Mouse (Mus musculus) liver, embryonic 14.5 days (tissue): ENCODE data around the gene Snap91. TPM values are rescaled to one million over a fixed set of nuclear protein-coding genes. Genes with fewer than 3 reads are reported as not detected.
A peak's percentile ranks its signal among the peaks of the same experiment; 100 is the strongest.

Experiments used
- ATAC-seq: fragments of 200-750 bp; cut with Nextera tagmentation; 2 replicates; pipeline ENCODE4 v1.8.0; 2017; ENCODE audit warnings: moderate number of reproducible peaks, mild to moderate bottlenecking, moderate library complexity; ENCODE audit not compliant: insufficient read depth
- DNase-seq, 3 experiments: peaks; one replicate each; pipeline ENCODE4 v3.0.0-alpha.2; 2012 to 2013; ENCODE audit warnings: low read depth in 3 of 3, low spot score in 3 of 3
- H3K27ac ChIP-seq: fragments of 300-500 bp; sonication (generic); 2 replicates; pipeline ENCODE4 v1.5.1; 2014; ENCODE audit warnings: moderate library complexity, mild to moderate bottlenecking, control low read depth, inconsistent platforms
- H3K27me3 ChIP-seq: fragments of 300-500 bp; sonication (generic); 2 replicates; pipeline ENCODE4 v1.6.1; 2014; ENCODE audit warnings: mild to moderate bottlenecking, low read length, moderate library complexity; ENCODE audit not compliant: control insufficient read depth, insufficient read depth
- H3K36me3 ChIP-seq: fragments of 300-500 bp; sonication (generic); replicated peaks from 2 replicates; pipeline ENCODE4 v1.6.1; 2014; ENCODE audit warnings: low read depth; ENCODE audit not compliant: control insufficient read depth, insufficient read depth
- H3K4me1 ChIP-seq, 2 experiments: fragments of 200-500 bp in 1 of 2; fragments of 300-500 bp in 1 of 2; sonication (generic) in 1 of 2; replicated peaks; 2 replicates each; pipeline ENCODE4 v1.6.1; 2012 to 2014; ENCODE audit warnings: antibody characterized with exemption in 1 of 2, inconsistent platforms in 1 of 2, low read length in 1 of 2; ENCODE audit not compliant: control insufficient read depth in 2 of 2, insufficient read depth in 2 of 2
- H3K4me2 ChIP-seq: fragments of 300-500 bp; sonication (generic); 2 replicates; pipeline ENCODE4 v1.6.1; 2014; ENCODE audit warnings: low read depth, mild to moderate bottlenecking, control low read depth, moderate library complexity
- H3K4me3 ChIP-seq, 2 experiments: fragments of 200-500 bp in 1 of 2; fragments of 300-500 bp in 1 of 2; sonication (generic) in 1 of 2; 2 replicates each; pipeline ENCODE4 v1.5.1; 2012 to 2014; ENCODE audit warnings: low read depth in 2 of 2, low read length in 2 of 2, mild to moderate bottlenecking in 2 of 2, control low read depth in 1 of 2, inconsistent platforms in 1 of 2, moderate library complexity in 1 of 2; ENCODE audit not compliant: insufficient read depth in 1 of 2
- H3K9ac ChIP-seq: fragments of 300-500 bp; sonication (generic); replicated peaks from 2 replicates; pipeline ENCODE4 v1.6.1; 2014; ENCODE audit warnings: mild to moderate bottlenecking, control low read depth, moderate library complexity
- H3K9me3 ChIP-seq: fragments of 300-500 bp; sonication (generic); 2 replicates; pipeline ENCODE4 v1.6.1; 2016; ENCODE audit warnings: low read length, mixed read lengths; ENCODE audit not compliant: control insufficient read depth
- CTCF ChIP-seq: IDR thresholded peaks from 2 replicates; pipeline ENCODE4 v1.5.1; 2016; ENCODE audit warnings: antibody characterized with exemption, low read depth, control low read depth
- EP300 ChIP-seq: IDR thresholded peaks from 2 replicates; pipeline ENCODE4 v1.6.1; 2016; ENCODE audit warnings: antibody characterized with exemption, low read depth
- WGBS: fragments of 180-500 bp; shearing (Covaris S2); extraction: QIAGEN DNeasy Blood & Tissue Kit; methylation state at CpG from one replicate; pipeline ENCODE4 v1.1.7; 2014; ENCODE audit not compliant: insufficient replicate concordance; 5-methylcytosine and 5-hydroxymethylcytosine counted together
- polyA plus RNA-seq, 2 experiments: library from polyadenylated mRNA; depleted of rRNA in 1 of 2; stranded (reverse) in 1 of 2; unstranded in 1 of 2; fragments of >200 nt; fragmentation: Nextera tagmentation in 1 of 2; extraction: Ambion mirVana in 1 of 2; gene quantifications; 2 replicates each; pipeline versions ENCODE4 v1.2.1 to v1.2.3; 2012 to 2014

The Snap91 gene
- polyA plus RNA-seq, 2 experiments: 0.02 TPM; not detected in 1

DNA sequence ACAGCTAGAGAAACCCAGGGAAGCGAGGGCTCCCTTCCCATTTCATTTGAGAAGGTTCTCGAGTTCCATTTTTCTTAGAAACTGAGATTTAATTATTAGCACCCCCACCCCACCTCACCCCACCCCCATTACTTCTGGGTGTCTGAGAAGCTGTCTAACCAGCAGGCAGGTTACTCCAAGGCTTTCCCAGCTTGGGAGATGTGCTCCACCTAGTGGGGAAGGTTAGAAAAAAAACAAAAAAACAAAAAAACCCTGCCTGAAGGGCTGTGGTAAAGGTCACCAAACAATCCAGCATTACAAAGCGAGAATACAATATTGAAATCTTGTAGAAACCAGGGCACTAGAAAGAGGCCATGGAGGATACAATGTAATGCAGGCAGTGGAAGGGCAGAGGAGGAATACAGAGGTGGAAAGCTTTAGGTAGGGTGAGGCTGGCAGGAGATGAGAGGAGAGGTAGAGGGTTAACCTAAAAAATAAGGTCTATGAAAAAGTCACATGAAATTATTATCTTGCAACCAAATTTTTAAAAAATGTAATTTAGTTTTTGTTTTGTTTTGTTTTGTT, 79.8 kb downstream of the Snap91 start:
- Histone ChIP-seq H3K27ac (no peak overlapping the region), H3K4me3 (no peak overlapping the region), H3K9ac (no peak overlapping the region), H3K4me2 (no peak overlapping the region), H3K27me3 (no peaks in the 10 kb centered on the region), H3K4me1 (no peaks in the 10 kb centered on the region), H3K36me3 (no peaks in the 10 kb centered on the region), H3K9me3 (no peaks in the 10 kb centered on the region)
- peak; percentile 36; the same call in 1 of the 2 replicates for TF ChIP-seq CTCF
- no peak for TF ChIP-seq EP300
- 16% methylated on average over 3 of the region's 3 CpGs for WGBS
- ATAC-seq (no peak), DNase-seq (no peak)

DNA sequence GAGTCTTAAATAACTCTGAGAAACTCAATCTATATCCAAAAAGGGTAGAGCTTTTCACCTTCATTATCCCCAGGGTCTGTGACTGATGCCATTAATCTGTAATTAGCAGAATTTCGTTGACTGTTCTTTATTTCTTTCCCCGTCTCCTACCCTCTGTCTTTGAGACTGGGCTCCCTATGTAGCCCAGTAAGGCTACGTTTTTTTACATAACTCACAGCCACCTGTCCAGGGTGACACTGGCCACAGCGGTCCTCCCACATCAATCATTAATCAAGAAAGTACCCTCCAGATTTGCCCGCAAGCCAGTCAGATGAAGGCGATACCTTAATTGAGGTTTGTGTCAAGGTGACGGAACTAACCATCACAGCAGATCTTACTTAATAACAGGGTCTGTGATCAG, 81.4 kb downstream of the Snap91 start:
- Histone ChIP-seq H3K9me3 (no peaks in the 10 kb centered on the region), H3K27ac (no peak overlapping the region), H3K27me3 (no peaks in the 10 kb centered on the region), H3K9ac (no peak overlapping the region), H3K36me3 (no peaks in the 10 kb centered on the region), H3K4me1 (no peaks in the 10 kb centered on the region), H3K4me3 (no peak overlapping the region), H3K4me2 (no peak overlapping the region)
- DNase-seq (no peak), ATAC-seq (no peak)
- TF ChIP-seq EP300 (no peak), CTCF (no peak)
- WGBS: 67% methylated on average over 7 of the region's 7 CpGs

DNA sequence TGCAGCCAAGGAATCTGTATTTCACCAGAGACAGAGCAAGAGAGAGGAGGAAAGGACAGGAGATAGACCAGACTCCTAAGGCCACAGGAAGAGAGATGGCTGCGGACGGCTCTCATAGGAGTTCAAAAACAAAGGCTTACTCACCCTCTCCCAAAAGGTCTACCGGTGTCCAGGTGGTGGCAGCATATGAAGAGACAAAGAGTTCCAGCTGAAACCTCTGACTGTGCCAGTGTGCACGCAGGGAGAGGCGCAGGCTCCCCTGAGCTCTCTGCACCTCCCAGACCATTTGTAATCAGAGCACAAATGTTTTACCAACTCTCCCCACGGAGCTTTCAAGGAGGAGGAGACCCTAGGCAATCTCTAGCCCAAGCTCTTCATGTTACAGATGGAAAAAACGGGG, 81.8 kb downstream of the Snap91 start:
- DNase-seq (no peak), ATAC-seq (no peak)
- Histone ChIP-seq H3K27ac (no peak overlapping the region), H3K9ac (no peak overlapping the region), H3K9me3 (no peaks in the 10 kb centered on the region), H3K4me1 (no peaks in the 10 kb centered on the region), H3K27me3 (no peaks in the 10 kb centered on the region), H3K4me2 (no peak overlapping the region), H3K36me3 (no peaks in the 10 kb centered on the region), H3K4me3 (no peak overlapping the region)
- 36% methylated on average over 7 of the region's 7 CpGs for WGBS
- TF ChIP-seq CTCF (no peak), EP300 (no peak)

DNA sequence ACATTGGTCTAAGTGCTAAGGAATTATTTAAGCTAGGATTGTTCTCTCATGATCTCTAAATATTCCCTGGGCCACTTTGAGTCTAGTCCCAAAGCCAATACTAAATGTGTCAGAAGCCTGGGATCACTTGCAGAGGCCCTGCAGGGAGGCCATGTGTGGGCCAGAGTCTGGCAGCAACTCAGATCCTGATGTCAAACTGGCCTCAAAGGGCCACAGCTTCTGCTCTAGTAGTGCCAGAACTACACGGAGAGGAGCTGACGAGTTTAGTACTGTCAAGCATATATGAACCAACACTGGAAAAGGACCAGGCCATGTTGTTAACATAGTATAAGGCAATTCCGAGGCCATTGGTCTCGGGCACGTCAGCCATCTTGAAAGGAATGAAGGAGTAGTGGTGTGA, 82.3 kb downstream of the Snap91 start:
- Histone ChIP-seq H3K36me3 (no peaks in the 10 kb centered on the region), H3K9me3 (no peaks in the 10 kb centered on the region), H3K4me1 (no peaks in the 10 kb centered on the region), H3K4me2 (no peak overlapping the region), H3K9ac (no peak overlapping the region), H3K27ac (no peak overlapping the region), H3K4me3 (no peak overlapping the region), H3K27me3 (no peaks in the 10 kb centered on the region)
- ATAC-seq (no peak), DNase-seq (no peak)
- WGBS: 67% methylated on average over 5 of the region's 5 CpGs
- TF ChIP-seq CTCF: no peak
- no peak for TF ChIP-seq EP300

DNA sequence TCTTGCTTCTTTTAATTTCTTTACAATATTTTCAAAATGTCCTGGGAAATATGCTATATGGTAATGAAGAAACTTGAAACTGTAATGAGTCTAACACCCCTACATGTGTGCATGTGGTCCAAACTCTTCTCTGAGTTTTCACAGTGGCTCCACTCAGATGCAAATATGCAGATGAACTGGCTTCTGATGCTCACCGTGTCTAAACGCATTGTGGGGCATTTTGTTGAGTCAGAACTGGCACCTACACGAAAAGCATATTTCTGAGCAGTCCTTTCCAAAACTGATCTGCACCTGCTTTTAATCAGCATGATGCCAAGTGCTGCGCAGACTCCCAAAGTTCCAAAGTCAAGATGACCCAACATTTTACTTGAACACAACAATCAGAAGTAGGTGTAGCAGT, 82.9 kb downstream of the Snap91 start:
- Histone ChIP-seq H3K4me1 (no peaks in the 10 kb centered on the region), H3K36me3 (no peaks in the 10 kb centered on the region), H3K4me3 (no peak overlapping the region), H3K4me2 (no peak overlapping the region), H3K27me3 (no peaks in the 10 kb centered on the region), H3K9ac (no peak overlapping the region), H3K27ac (no peak overlapping the region), H3K9me3 (no peaks in the 10 kb centered on the region)
- no peak for DNase-seq
- ATAC-seq: no peak
- 71% methylated on average over 4 of the region's 4 CpGs for WGBS
- TF ChIP-seq EP300 (no peak), CTCF (no peak)
